Mouse (Mus musculus): ENCODE measurements at regions not wholly inside any gene's neighbourhood (a gene's known extent, or its start where the extent isn't known, plus 50 kb on each side); places are given as distances from the start of the nearest gene placed in this dataset.

- TF ChIP-seq GATA4 (IDR thresholded peaks at IDR 0.05; ENCODE audit: insufficient replicate concordance, low read length), result no peak
Measured at GRCm38 (mm10) chr14:17347286-17347685, 312.8 kb upstream of the Thrb start.

GRCm38 (mm10) chr14:17352324-17353037 lies 307.6 kb upstream of the Thrb start:
- no peak for TF ChIP-seq GATA4 (IDR thresholded peaks at IDR 0.05; ENCODE audit: insufficient replicate concordance, low read length)

GRCm38 (mm10) chr14:17361910-17362309 lies 298.2 kb upstream of the Thrb start:
- no peak for TF ChIP-seq GATA4 (IDR thresholded peaks at IDR 0.05; ENCODE audit: insufficient replicate concordance, low read length)

- no peak for TF ChIP-seq GATA4 (IDR thresholded peaks at IDR 0.05; ENCODE audit: insufficient replicate concordance, low read length)
Measured at GRCm38 (mm10) chr14:17402751-17403479, 257.1 kb upstream of the Thrb start.

DNA sequence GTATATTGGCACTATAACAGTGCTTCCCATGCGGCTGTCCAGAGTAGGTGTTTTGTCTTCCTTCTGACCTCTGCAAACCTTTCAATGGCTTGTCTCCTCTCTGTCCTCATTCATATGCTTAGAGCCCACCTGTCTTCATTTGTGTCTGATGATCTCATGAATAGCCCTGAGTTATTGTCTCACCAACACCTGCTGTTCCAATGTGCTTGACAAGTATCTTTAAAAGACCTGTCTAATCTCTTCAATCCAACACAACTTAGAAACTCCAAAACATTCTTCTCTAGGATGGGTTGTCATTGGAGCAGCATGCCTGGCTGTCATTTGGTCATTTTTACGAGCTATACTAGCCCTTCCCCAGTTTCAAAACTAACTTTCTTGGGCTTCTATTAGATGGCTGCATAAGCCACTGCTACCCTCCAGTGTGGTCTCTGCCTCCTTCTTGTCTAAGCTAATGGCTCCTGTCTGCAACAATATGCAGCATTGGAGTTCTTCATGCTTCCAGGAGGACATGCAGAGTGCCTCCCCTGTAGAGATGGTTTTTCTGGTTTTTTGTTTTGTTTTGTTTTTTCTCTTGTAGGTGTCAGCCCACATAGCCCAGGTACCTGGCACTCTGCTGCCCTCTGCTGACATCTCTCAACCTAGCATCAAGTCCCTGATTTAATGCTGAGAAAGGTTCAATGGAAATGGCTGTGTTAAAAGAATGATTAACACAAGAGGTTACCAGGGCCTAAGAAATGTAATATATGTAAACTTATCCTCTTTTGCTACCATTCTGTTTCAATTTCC lies 254.3 kb upstream of the Thrb start:
- no peak for TF ChIP-seq GATA4 (IDR thresholded peaks at IDR 0.05; ENCODE audit: insufficient replicate concordance, low read length)

DNA sequence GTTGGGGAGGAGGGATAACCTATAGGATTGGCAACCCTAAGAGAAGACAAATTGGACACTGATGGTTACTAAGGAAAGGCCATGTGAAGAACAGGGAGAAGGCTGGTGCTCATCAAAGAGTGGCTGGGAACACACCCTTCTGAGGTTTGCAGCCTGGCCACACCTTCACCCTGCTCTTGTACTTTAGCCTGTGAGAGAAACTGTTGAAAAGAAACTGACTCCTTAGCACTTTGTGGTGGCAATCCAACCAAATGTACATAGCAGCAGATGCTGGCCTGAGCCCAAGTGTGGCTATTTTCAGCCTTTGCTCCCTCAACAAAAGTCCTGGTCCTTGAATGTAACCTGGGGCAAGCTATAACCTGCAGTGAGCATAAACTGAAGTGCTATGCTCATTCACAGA lies 253.2 kb upstream of the Thrb start:
- no peak for TF ChIP-seq GATA4 (IDR thresholded peaks at IDR 0.05; ENCODE audit: insufficient replicate concordance, low read length)

DNA sequence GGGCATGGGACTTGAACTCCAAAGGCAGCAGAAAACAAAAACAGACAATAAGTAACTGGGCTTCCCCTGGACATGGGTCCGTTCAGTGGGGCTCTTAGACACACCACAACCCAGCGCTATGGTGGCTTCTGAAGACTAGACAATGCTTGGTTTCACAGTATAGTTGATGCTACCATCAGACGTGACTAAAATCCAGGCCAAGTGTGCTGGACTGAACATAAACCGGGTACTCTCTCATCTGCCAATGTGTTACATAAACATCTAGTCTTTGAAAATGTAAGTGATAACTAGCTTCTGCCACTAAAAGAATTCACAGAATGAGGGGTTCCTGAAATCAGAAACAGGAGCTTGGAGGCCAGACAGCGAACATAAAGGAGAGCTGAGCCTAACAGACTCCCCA lies 251.7 kb upstream of the Thrb start:
- TF ChIP-seq GATA4 (IDR thresholded peaks at IDR 0.05; ENCODE audit: insufficient replicate concordance, low read length), result no peak

DNA sequence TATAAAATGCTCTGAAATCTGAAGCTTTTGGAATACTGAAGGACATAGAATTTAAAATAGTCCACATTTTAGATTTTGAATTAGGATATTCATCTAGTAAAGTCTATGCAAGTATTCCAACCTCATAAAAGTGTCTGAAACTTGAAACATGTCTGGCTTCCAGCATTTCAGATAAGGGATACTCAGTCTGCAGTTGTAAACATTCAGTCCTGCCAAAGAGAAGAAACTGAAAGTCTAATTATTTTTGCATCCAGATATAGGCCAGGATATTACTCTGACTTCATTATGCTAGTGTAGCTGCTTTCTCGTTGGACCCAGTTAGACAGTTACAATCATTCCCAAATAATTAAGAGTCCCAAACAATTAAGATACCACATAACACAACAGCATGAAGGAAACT lies 251.2 kb upstream of the Thrb start:
- TF ChIP-seq GATA4 (IDR thresholded peaks at IDR 0.05; ENCODE audit: insufficient replicate concordance, low read length), result 0 out of 2 replicates have a peak, but pooled peaks have one; percentile 18

- TF ChIP-seq GATA4 (IDR thresholded peaks at IDR 0.05; ENCODE audit: insufficient replicate concordance, low read length), result no peak
Measured at GRCm38 (mm10) chr14:17409497-17409896, 250.6 kb upstream of the Thrb start.

GRCm38 (mm10) chr14:17410752-17411151 lies 249.3 kb upstream of the Thrb start:
- TF ChIP-seq GATA4 (IDR thresholded peaks at IDR 0.05; ENCODE audit: insufficient replicate concordance, low read length), result no peak

- no peak for TF ChIP-seq GATA4 (IDR thresholded peaks at IDR 0.05; ENCODE audit: insufficient replicate concordance, low read length)
Measured at GRCm38 (mm10) chr14:17411299-17411698, 248.8 kb upstream of the Thrb start.

- no peak for TF ChIP-seq GATA4 (IDR thresholded peaks at IDR 0.05; ENCODE audit: insufficient replicate concordance, low read length)
Measured at GRCm38 (mm10) chr14:17414246-17414888, 245.7 kb upstream of the Thrb start.

- no peak for TF ChIP-seq GATA4 (IDR thresholded peaks at IDR 0.05; ENCODE audit: insufficient replicate concordance, low read length)
Measured at GRCm38 (mm10) chr14:17427751-17428150, 232.3 kb upstream of the Thrb start.

DNA sequence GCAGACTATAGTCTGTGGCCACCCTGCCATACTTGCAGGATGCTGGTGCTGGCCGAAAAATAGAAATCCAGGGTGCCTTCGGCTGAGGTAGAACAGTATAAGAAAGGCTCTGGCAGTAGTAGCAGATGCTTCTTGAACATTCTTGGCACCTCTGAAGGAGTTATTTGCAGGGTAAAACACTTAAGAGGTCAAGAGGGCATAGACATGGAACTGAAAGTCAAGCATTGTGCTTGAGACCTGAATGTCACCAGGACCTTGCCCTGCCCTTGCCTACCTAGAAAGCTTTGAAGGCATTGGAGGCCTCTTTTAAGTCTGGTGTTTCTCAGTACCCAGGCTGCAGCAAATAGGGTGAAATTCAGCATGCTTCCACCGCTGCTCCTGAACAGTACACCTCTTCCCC lies 230.9 kb upstream of the Thrb start:
- no peak for TF ChIP-seq GATA4 (IDR thresholded peaks at IDR 0.05; ENCODE audit: insufficient replicate concordance, low read length)

GRCm38 (mm10) chr14:17433346-17433745 lies 226.7 kb upstream of the Thrb start:
- TF ChIP-seq GATA4 (IDR thresholded peaks at IDR 0.05; ENCODE audit: insufficient replicate concordance, low read length), result no peak
